Mouse (Mus musculus) cortical plate, adult 2 months (tissue): ENCODE results near the gene Card6.

Source experiments
- CTCF ChIP-seq: fragments of 200-500 bp; IDR thresholded peaks from 2 replicates; pipeline ENCODE4 v1.5.1; 2011; ENCODE audit warnings: mild to moderate bottlenecking, control low read depth, low read length; ENCODE audit not compliant: insufficient read depth; ENCODE audit errors: extremely low read depth
- POLR2A ChIP-seq: fragments of 200-500 bp; IDR thresholded peaks from 2 replicates; pipeline ENCODE4 v1.6.1; 2011; ENCODE audit warnings: mild to moderate bottlenecking, low read length, control low read depth; ENCODE audit not compliant: insufficient read depth; ENCODE audit errors: extremely low read depth

- no peak for TF ChIP-seq CTCF
- no peak for TF ChIP-seq POLR2A
Measured at GRCm38 (mm10) chr15:5134179-5134578, 25.8 kb upstream of the Card6 start.
